Mouse (Mus musculus) heart, postnatal 25 days (tissue): ENCODE results near the gene Leo1. TPM values are rescaled to one million over a fixed set of nuclear protein-coding genes. Genes with fewer than 3 reads are reported as not detected.
A peak's percentile ranks its signal among the peaks of the same experiment; 100 is the strongest.
"Not testable (repeated sequence)": the region's sequence is repeated elsewhere in the genome, so short reads cannot be mapped to it uniquely, and the experiment has no call there.

Source experiments
- DNase-seq: peaks from one replicate; pipeline ENCODE4 v3.0.0; 2022; ENCODE audit warnings: low spot score
- intact Hi-C: fragments of 180-260 bp; cut with DNase I; formaldehyde crosslinking; loops from one replicate; pipeline ENCODE4 v1.15.1; 2025
- total RNA-seq, 2 experiments: library from RNA; stranded (reverse); gene quantifications; 2 replicates each; pipeline ENCODE4 v1.2.3; 2021

The Leo1 gene
- total RNA-seq, 2 experiments from 2014 or later = 12.0 to 20.6 TPM

GRCm38 (mm10) chr9:75424358-75425150, 16.8 kb upstream of the Leo1 start:
- intact Hi-C loops = no loop called here
- no peak for DNase-seq

GRCm38 (mm10) chr9:75425796-75426391, 15.4 kb upstream of the Leo1 start:
- intact Hi-C loops = no loop called here
- no peak for DNase-seq

- intact Hi-C loops = no loop called here
- DNase-seq = no peak
Measured at GRCm38 (mm10) chr9:75427366-75428273, 13.7 kb upstream of the Leo1 start.

GRCm38 (mm10) chr9:75428274-75428600, 13.1 kb upstream of the Leo1 start:
- intact Hi-C loops = no loop called here
- no peak for DNase-seq

GRCm38 (mm10) chr9:75429040-75429439, 12.3 kb upstream of the Leo1 start:
- no peak for DNase-seq
- intact Hi-C loops = no loop called here

GRCm38 (mm10) chr9:75429657-75430056, 11.7 kb upstream of the Leo1 start:
- intact Hi-C loops = no loop called here
- no peak for DNase-seq

GRCm38 (mm10) chr9:75430822-75431621, 10.3 kb upstream of the Leo1 start:
- DNase-seq = no peak
- intact Hi-C loops = no loop called here

- DNase-seq = no peak
- intact Hi-C loops = no loop called here
Measured at GRCm38 (mm10) chr9:75432694-75433093, 8.6 kb upstream of the Leo1 start.

- intact Hi-C loops = no loop called here
- peak; percentile 52 for DNase-seq
Measured at GRCm38 (mm10) chr9:75434172-75434793, 7.0 kb upstream of the Leo1 start.

- no peak for DNase-seq
- intact Hi-C loops = no loop called here
Measured at GRCm38 (mm10) chr9:75434872-75435271, 6.5 kb upstream of the Leo1 start.

GRCm38 (mm10) chr9:75435291-75435690, 6.0 kb upstream of the Leo1 start:
- DNase-seq = no peak
- intact Hi-C loops = no loop called here

GRCm38 (mm10) chr9:75435918-75436317, 5.4 kb upstream of the Leo1 start:
- intact Hi-C loops = loop anchor here (2.0 kb wide), 1 partner anchor 73 kb away; no protein-coding TSS in a partner anchor
- peak; percentile 84 for DNase-seq

GRCm38 (mm10) chr9:75437653-75438385, 3.5 kb upstream of the Leo1 start:
- intact Hi-C loops = loop anchor here (2.0 kb wide), 1 partner anchor 75 kb away; no protein-coding TSS in a partner anchor
- DNase-seq = no peak

- no peak for DNase-seq
- intact Hi-C loops = loop anchor here (2.0 to 5.0 kb wide), 2 partner anchors 31 to 76 kb away; partner anchors contain the start of gene Mapk6
Measured at GRCm38 (mm10) chr9:75441691-75442131, 387 bp downstream of the Leo1 start.

GRCm38 (mm10) chr9:75444981-75445380, 3.7 kb downstream of the Leo1 start:
- DNase-seq = no peak
- intact Hi-C loops = loop anchor here (5.0 kb wide), 1 partner anchor 72 kb away; no protein-coding TSS in a partner anchor

GRCm38 (mm10) chr9:75446574-75446973, 5.2 kb downstream of the Leo1 start:
- intact Hi-C loops, DNase-seq: not testable (repeated sequence)

GRCm38 (mm10) chr9:75448021-75448420, 6.7 kb downstream of the Leo1 start:
- no peak for DNase-seq
- intact Hi-C loops = no loop called here

- intact Hi-C loops = no loop called here
- DNase-seq = no peak
Measured at GRCm38 (mm10) chr9:75453994-75454393, 12.7 kb downstream of the Leo1 start.
